Mouse (Mus musculus): ENCODE measurements around the gene Slc13a5.

Gene Slc13a5

GRCm38 (mm10) chr11:72266960-72267560 is at the start of gene Slc13a5:
Gene Slc13a5 (minus strand): TSS chr11:72267222.
- in situ Hi-C loops (cut with MboI, MseI), result no loop called here

GRCm38 (mm10) chr11:72314151-72314895 is 47.3 kb upstream of the Slc13a5 start, which contains the start of gene Fbxo39:
Gene Fbxo39 (plus strand): TSS chr11:72314444.
- in situ Hi-C loops (cut with MboI, MseI), result no loop called here

GRCm38 (mm10) chr11:72311355-72312001 is 44.5 kb upstream of the Slc13a5 start:
- in situ Hi-C loops (cut with MboI, MseI), result no loop called here

- in situ Hi-C loops (cut with MboI, MseI), result no loop called here
These were observed 43.5 kb upstream of the Slc13a5 start for GRCm38 (mm10) chr11:72310491-72310890.

- in situ Hi-C loops (cut with MboI, MseI), result no loop called here
These were observed 42.0 kb upstream of the Slc13a5 start for GRCm38 (mm10) chr11:72308982-72309381.

- in situ Hi-C loops (cut with MboI, MseI), result no loop called here
These were observed 40.4 kb upstream of the Slc13a5 start for GRCm38 (mm10) chr11:72307461-72307860.

GRCm38 (mm10) chr11:72302230-72302629 is 35.2 kb upstream of the Slc13a5 start:
- in situ Hi-C loops (cut with MboI, MseI), result loop anchor here (5.0 kb wide), 1 partner anchor 85 kb away; the partner anchor contains the start of gene Med31

GRCm38 (mm10) chr11:72301334-72301733 is 34.3 kb upstream of the Slc13a5 start, which contains the start of gene Xaf1:
Gene Xaf1 (plus strand): TSS chr11:72301629.
- in situ Hi-C loops (cut with MboI, MseI), result loop anchor here (5.0 kb wide), 1 partner anchor 84 kb away; the partner anchor contains the start of gene Med31

GRCm38 (mm10) chr11:72293116-72293515 is 26.1 kb upstream of the Slc13a5 start:
- in situ Hi-C loops (cut with MboI, MseI), result no loop called here

- in situ Hi-C loops (cut with MboI, MseI), result no loop called here
These were observed 20.5 kb upstream of the Slc13a5 start for GRCm38 (mm10) chr11:72287543-72287942.

GRCm38 (mm10) chr11:72287126-72287525 is 20.1 kb upstream of the Slc13a5 start:
- in situ Hi-C loops (cut with MboI, MseI), result no loop called here

GRCm38 (mm10) chr11:72286651-72287050 is 19.6 kb upstream of the Slc13a5 start:
- in situ Hi-C loops (cut with MboI, MseI), result no loop called here

- in situ Hi-C loops (cut with MboI, MseI), result no loop called here
These were observed 19.0 kb upstream of the Slc13a5 start for GRCm38 (mm10) chr11:72285971-72286480.

GRCm38 (mm10) chr11:72284532-72285182 is 17.6 kb upstream of the Slc13a5 start:
- in situ Hi-C loops (cut with MboI, MseI), result no loop called here

GRCm38 (mm10) chr11:72283486-72284224 is 16.6 kb upstream of the Slc13a5 start:
- in situ Hi-C loops (cut with MboI, MseI), result no loop called here

GRCm38 (mm10) chr11:72281852-72282400 is 14.9 kb upstream of the Slc13a5 start:
- in situ Hi-C loops (cut with MboI, MseI), result no loop called here

GRCm38 (mm10) chr11:72281143-72281851 is 14.3 kb upstream of the Slc13a5 start:
- in situ Hi-C loops (cut with MboI, MseI), result no loop called here

GRCm38 (mm10) chr11:72273341-72273740 is 6.3 kb upstream of the Slc13a5 start:
- in situ Hi-C loops (cut with MboI, MseI), result no loop called here

- in situ Hi-C loops (cut with MboI, MseI), result no loop called here
These were observed 4.7 kb upstream of the Slc13a5 start for GRCm38 (mm10) chr11:72271761-72272160.

Measured in T-helper 1 cell (primary cell).